Mouse (Mus musculus) gastrocnemius, postnatal 10 days (tissue): ENCODE data around the gene Trex1. TPM values are rescaled to one million over a fixed set of nuclear protein-coding genes. Genes with fewer than 3 reads are reported as not detected.

Experiments
- DNase-seq: peaks from one replicate; pipeline ENCODE4 v3.0.0; 2021; ENCODE audit warnings: mixed read lengths
- total RNA-seq, 2 experiments: library from RNA; stranded (reverse); gene quantifications; 2 replicates each; pipeline ENCODE4 v1.2.3; 2021

Gene Trex1
- total RNA-seq, 2 experiments from 2014 or later = 10.8 to 11.4 TPM

GRCm38 (mm10) chr9:109087987-109088386, 28.5 kb upstream of the Trex1 start:
- no peak for DNase-seq

- DNase-seq = no peak
Measured at GRCm38 (mm10) chr9:109084922-109085321, 25.4 kb upstream of the Trex1 start.

- DNase-seq = peak; percentile 65
Measured at GRCm38 (mm10) chr9:109082124-109082800, 22.7 kb upstream of the Trex1 start, which contains the start of the genes Ccdc51 and Tma7. TSS of gene Ccdc51 (plus strand) at chr9:109082493. TSS of gene Tma7 (minus strand) at chr9:109082587.

- no peak for DNase-seq
Measured at GRCm38 (mm10) chr9:109081749-109082123, 22.2 kb upstream of the Trex1 start.

GRCm38 (mm10) chr9:109080516-109080915, 21.0 kb upstream of the Trex1 start:
- DNase-seq = no peak

- peak; percentile 90 for DNase-seq
Measured at GRCm38 (mm10) chr9:109073661-109074573, 14.4 kb upstream of the Trex1 start, which contains the start of gene Atrip. TSS of gene Atrip (minus strand) at chr9:109074124.

GRCm38 (mm10) chr9:109068095-109068735, 8.7 kb upstream of the Trex1 start:
- no peak for DNase-seq

- no peak for DNase-seq
Measured at GRCm38 (mm10) chr9:109060898-109061295, 1.4 kb upstream of the Trex1 start.

GRCm38 (mm10) chr9:109060184-109060897, 807 bp upstream of the Trex1 start:
- no peak for DNase-seq

- DNase-seq = no peak
Measured at GRCm38 (mm10) chr9:109058006-109058765, 1.3 kb downstream of the Trex1 start.

- no peak for DNase-seq
Measured at GRCm38 (mm10) chr9:109057543-109057942, 2.0 kb downstream of the Trex1 start.

GRCm38 (mm10) chr9:109056916-109057315, 2.6 kb downstream of the Trex1 start:
- no peak for DNase-seq

- DNase-seq = no peak
Measured at GRCm38 (mm10) chr9:109056081-109056690, 3.3 kb downstream of the Trex1 start.

- no peak for DNase-seq
Measured at GRCm38 (mm10) chr9:109055271-109056030, 4.1 kb downstream of the Trex1 start.

- DNase-seq = peak; percentile 43
Measured at GRCm38 (mm10) chr9:109054712-109055111, 4.8 kb downstream of the Trex1 start.

GRCm38 (mm10) chr9:109053851-109054250, 5.7 kb downstream of the Trex1 start:
- DNase-seq = no peak

GRCm38 (mm10) chr9:109053366-109053765, 6.2 kb downstream of the Trex1 start:
- no peak for DNase-seq

- no peak for DNase-seq
Measured at GRCm38 (mm10) chr9:109052490-109053260, 6.9 kb downstream of the Trex1 start.
